Mouse (Mus musculus) E14TG2a.4 (cell line): ENCODE data around the gene Actr5.
A peak's percentile ranks its signal among the peaks of the same experiment; 100 is the strongest.

Source experiments
- H3K27me3 ChIP-seq: 2 replicates; pipeline ENCODE4 v1.6.1; 2014; ENCODE audit warnings: low read length, control low read depth; ENCODE audit not compliant: insufficient read depth
- H3K36me3 ChIP-seq: 2 replicates; pipeline ENCODE4 v1.6.1; 2014; ENCODE audit warnings: low read length, control low read depth; ENCODE audit not compliant: insufficient read depth
- H3K4me1 ChIP-seq: replicated peaks from 2 replicates; pipeline ENCODE4 v1.6.1; 2014; ENCODE audit warnings: low read depth, low read length, control low read depth
- H3K4me3 ChIP-seq: replicated peaks from 2 replicates; pipeline ENCODE4 v1.5.1; 2014; ENCODE audit warnings: mild to moderate bottlenecking, low read length
- H3K9me3 ChIP-seq: 2 replicates; pipeline ENCODE4 v1.6.1; 2014; ENCODE audit warnings: low read length, control low read depth
- CTCF ChIP-seq: conservative IDR thresholded peaks from 2 replicates; pipeline ENCODE4 v1.5.1; 2014; ENCODE audit warnings: low read length
- NANOG ChIP-seq: IDR thresholded peaks from 2 replicates; pipeline ENCODE4 v1.6.1; 2014; ENCODE audit warnings: borderline replicate concordance, low read length, mixed read lengths
- POU5F1 ChIP-seq: IDR thresholded peaks from 2 replicates; pipeline ENCODE4 v1.6.1; 2014; ENCODE audit warnings: low read length, borderline replicate concordance

Actr5 gene

GRCm38 (mm10) chr2:158611326-158611719 is 13.4 kb upstream of the Actr5 start:
- Histone ChIP-seq H3K9me3 (peaks cover 15% of the 10 kb centered on the region), H3K36me3 (no peaks in the 10 kb centered on the region), H3K27me3 (peaks cover 97% of the 10 kb centered on the region), H3K4me1 (peaks cover 57% of the 10 kb centered on the region), H3K4me3 (peak overlapping the region; percentile 67)
- TF ChIP-seq NANOG = no peak
- TF ChIP-seq POU5F1 = no peak
- TF ChIP-seq CTCF = no peak

DNA sequence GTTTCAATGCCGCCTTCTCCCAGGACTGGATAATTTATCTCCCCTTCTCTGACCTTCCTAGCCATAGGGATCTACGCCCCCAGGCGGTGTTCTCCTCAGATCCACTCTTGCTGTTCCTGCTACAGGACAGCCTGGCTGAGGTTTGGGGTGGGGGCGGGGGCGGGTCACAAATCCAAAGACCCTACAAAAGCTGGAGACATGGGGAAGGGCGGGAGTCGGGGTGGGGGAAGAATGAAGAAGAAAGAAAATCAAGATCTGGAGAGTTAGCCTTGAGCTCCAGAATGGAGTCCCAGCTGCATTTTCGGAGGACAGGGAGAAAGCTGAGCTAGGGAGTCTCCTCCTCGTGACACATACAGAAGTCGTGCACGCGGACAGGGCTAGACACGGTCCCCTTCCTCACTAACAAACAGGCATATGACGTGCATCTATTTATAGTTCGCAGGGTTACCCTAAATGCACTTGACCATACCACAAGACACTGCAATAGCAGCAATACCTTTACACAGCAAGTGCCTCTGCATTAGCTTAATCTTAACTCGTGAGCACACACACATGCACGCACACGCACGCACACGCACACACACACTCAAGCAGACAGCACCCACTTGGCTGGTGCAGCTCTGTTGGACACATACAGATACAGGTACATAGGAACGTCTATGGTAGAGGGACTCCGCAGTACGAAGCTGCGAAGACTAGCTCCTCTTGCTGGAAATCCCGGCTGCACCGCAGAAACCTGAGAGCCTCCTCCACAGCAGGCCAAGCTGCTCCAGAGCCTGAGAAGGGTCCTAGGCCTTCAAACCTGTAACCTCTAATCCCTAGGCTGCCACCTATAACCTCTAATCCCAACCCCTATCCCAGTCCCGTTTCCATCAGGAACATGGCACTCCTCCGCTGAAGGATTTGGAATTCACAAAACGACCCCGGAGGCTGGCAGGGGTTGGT is 12.7 kb upstream of the Actr5 start:
- H3K27me3 ChIP-seq = peaks cover 98% of the 10 kb centered on the region
- no peaks in the 10 kb centered on the region for H3K36me3 ChIP-seq
- H3K9me3 ChIP-seq = peaks cover 15% of the 10 kb centered on the region
- H3K4me3 ChIP-seq = peak overlapping the region; percentile 67
- peaks cover 63% of the 10 kb centered on the region for H3K4me1 ChIP-seq
- no peak for TF ChIP-seq CTCF

DNA sequence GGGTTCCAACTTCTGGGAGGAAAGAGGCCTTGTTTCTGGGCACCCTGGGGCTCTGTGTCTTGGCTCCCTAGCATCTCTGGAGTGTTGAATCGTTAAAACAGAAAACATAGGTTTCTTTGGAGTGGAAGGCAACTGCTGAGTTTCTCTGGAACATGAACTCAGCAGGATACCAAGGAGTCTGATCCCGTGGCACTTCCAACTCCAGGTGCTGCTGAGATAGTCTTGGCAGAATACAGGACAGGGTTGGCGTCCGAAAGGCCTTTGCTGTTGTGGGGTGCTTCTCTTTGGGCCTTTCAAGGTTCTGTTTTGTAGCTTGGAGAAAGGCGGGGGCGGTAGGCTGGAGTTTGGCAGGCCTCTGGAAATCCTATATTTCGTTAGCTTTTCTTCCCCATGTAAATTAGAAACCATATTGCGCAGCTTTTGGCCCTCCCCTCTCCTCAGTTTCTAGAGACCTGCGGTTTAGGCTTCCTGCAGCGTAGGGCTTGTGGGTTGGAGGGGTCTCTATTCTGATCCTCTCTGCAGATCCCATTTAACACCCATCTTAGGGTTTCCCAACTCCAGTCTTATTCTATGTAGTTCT is 11.9 kb upstream of the Actr5 start:
- H3K27me3 ChIP-seq = peaks cover 97% of the 10 kb centered on the region
- H3K4me1 ChIP-seq = peaks cover 63% of the 10 kb centered on the region
- no peak overlapping the region for H3K4me3 ChIP-seq
- TF ChIP-seq NANOG (no peak), CTCF (no peak), POU5F1 (no peak)
- no peaks in the 10 kb centered on the region for H3K36me3 ChIP-seq
- peaks cover 15% of the 10 kb centered on the region for H3K9me3 ChIP-seq

DNA sequence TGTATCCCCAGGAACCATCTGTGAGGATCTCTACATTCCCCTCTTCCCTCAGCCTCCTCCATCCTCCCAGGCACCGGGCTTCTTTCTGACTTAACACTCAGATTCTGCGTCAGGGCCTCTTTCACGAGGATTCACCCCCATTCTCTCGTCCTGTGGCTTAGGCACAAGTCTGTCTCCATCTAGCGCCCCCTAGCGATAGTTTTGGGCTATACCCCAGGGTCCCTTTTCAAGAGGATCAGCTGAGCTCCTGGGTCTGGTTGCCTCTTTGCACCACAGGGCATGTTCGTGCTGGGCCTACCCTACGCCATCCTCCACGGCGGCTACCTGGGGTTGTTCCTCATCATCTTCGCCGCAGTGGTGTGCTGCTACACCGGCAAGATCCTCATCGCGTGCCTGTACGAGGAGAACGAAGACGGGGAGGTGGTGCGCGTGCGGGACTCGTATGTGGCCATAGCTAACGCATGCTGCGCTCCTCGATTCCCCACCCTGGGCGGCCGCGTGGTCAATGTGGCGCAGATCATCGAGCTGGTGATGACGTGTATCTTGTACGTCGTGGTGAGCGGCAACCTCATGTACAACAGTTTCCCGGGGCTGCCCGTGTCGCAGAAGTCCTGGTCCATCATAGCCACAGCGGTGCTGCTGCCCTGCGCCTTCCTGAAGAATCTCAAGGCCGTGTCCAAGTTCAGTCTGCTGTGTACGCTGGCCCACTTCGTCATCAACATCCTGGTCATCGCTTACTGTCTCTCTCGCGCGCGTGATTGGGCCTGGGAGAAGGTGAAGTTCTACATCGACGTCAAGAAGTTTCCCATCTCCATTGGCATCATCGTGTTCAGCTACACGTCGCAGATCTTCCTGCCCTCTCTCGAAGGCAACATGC is 10.9 kb upstream of the Actr5 start:
- H3K27me3 ChIP-seq = peaks cover 98% of the 10 kb centered on the region
- TF ChIP-seq CTCF (peak; percentile 91), POU5F1 (no peak)
- H3K4me3 ChIP-seq = peak overlapping the region; percentile 57
- no peaks in the 10 kb centered on the region for H3K36me3 ChIP-seq
- peaks cover 15% of the 10 kb centered on the region for H3K9me3 ChIP-seq
- H3K4me1 ChIP-seq = peaks cover 63% of the 10 kb centered on the region

- no peaks in the 10 kb centered on the region for H3K36me3 ChIP-seq
- H3K27me3 ChIP-seq = peaks cover 98% of the 10 kb centered on the region
- TF ChIP-seq POU5F1 (no peak), CTCF (no peak), NANOG (no peak)
- H3K9me3 ChIP-seq = peaks cover 15% of the 10 kb centered on the region
- H3K4me3 ChIP-seq = peak overlapping the region; percentile 57
- peaks cover 56% of the 10 kb centered on the region for H3K4me1 ChIP-seq
These were observed 10.2 kb upstream of the Actr5 start for GRCm38 (mm10) chr2:158614418-158614955.

GRCm38 (mm10) chr2:158615161-158615680 is 9.5 kb upstream of the Actr5 start:
- H3K4me3 ChIP-seq = peak overlapping the region; percentile 60
- peaks cover 98% of the 10 kb centered on the region for H3K27me3 ChIP-seq
- H3K4me1 ChIP-seq = peaks cover 49% of the 10 kb centered on the region
- H3K36me3 ChIP-seq = no peaks in the 10 kb centered on the region
- TF ChIP-seq CTCF (no peak), POU5F1 (no peak), NANOG (no peak)
- H3K9me3 ChIP-seq = peaks cover 15% of the 10 kb centered on the region

- peaks cover 98% of the 10 kb centered on the region for H3K27me3 ChIP-seq
- TF ChIP-seq POU5F1 (no peak), NANOG (no peak), CTCF (no peak)
- peaks cover 45% of the 10 kb centered on the region for H3K4me1 ChIP-seq
- H3K36me3 ChIP-seq = no peaks in the 10 kb centered on the region
- peak overlapping the region; percentile 60 for H3K4me3 ChIP-seq
- peaks cover 15% of the 10 kb centered on the region for H3K9me3 ChIP-seq
These were observed 9.0 kb upstream of the Actr5 start for GRCm38 (mm10) chr2:158615702-158616101.

GRCm38 (mm10) chr2:158616296-158616695 is 8.4 kb upstream of the Actr5 start:
- Histone ChIP-seq H3K9me3 (peaks cover 15% of the 10 kb centered on the region), H3K4me3 (peak overlapping the region; percentile 60), H3K27me3 (peaks cover 98% of the 10 kb centered on the region), H3K4me1 (peaks cover 42% of the 10 kb centered on the region), H3K36me3 (no peaks in the 10 kb centered on the region)
- TF ChIP-seq NANOG (no peak), CTCF (no peak), POU5F1 (no peak)
